Mouse (Mus musculus): ENCODE measurements around the gene Crat.
A peak's percentile ranks its signal among the peaks of the same experiment; 100 is the strongest.

- TF ChIP-seq CTCF (IDR thresholded peaks at IDR 0.05; ENCODE audit: low read depth) (no peak), EP300 (IDR thresholded peaks at IDR 0.05; ENCODE audit: low read depth) (peak; percentile 67)
Measured at GRCm38 (mm10) chr2:30392114-30392576, 23.5 kb downstream of the Crat start, which contains the start of gene Dolpp1.
